Mouse (Mus musculus) kidney, postnatal 36 days (tissue): Measurements from ENCODE around the gene Pbxip1.
"Not testable (repeated sequence)": the region's sequence is repeated elsewhere in the genome, so short reads cannot be mapped to it uniquely, and the experiment has no call there.

Experiments used
- DNase-seq, 2 experiments: peaks; one replicate each; pipeline ENCODE4 v3.0.0; 2021 to 2022; ENCODE audit warnings: mixed read lengths in 2 of 2

Pbxip1 gene

DNA sequence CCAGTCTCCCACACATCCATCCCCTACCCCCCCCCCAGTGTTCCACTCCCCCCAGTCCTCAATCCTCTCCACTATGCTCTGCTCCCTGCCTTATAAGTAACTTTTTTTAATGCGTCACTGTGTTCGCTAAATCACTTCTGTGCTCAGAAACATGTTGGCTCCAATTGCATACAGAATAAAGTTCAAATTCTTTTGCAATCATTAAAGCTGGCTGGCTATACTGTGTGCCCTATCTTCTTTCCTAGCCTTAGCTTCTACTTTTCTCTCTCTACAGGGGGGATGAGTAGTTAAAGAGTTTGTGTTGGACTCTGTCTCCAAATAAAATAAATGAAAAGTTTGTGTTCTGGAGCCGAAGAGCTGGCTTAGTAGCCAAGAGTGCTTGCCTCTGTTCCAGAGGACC, 26.8 kb upstream of the Pbxip1 start:
- DNase-seq: no peak

DNA sequence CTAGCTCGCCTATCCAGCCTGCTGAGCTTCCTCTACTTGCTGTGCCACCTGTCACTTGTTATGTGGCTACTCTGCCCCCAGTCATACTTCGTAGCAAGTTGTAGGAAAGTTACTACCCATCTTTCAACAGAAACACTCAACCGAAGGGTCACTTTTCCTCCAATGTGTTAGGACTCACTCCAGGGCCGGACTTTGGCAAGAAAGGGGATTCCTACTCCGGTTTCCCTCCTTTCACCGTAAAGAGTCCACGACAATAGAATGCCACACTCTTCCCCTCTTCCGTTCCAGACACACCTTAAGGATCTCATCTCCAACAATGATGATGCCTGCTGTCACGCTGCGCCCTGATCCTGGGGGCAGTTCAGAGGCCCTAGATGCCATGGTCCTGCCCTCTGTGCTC, 25.6 kb upstream of the Pbxip1 start:
- DNase-seq: no peak

DNA sequence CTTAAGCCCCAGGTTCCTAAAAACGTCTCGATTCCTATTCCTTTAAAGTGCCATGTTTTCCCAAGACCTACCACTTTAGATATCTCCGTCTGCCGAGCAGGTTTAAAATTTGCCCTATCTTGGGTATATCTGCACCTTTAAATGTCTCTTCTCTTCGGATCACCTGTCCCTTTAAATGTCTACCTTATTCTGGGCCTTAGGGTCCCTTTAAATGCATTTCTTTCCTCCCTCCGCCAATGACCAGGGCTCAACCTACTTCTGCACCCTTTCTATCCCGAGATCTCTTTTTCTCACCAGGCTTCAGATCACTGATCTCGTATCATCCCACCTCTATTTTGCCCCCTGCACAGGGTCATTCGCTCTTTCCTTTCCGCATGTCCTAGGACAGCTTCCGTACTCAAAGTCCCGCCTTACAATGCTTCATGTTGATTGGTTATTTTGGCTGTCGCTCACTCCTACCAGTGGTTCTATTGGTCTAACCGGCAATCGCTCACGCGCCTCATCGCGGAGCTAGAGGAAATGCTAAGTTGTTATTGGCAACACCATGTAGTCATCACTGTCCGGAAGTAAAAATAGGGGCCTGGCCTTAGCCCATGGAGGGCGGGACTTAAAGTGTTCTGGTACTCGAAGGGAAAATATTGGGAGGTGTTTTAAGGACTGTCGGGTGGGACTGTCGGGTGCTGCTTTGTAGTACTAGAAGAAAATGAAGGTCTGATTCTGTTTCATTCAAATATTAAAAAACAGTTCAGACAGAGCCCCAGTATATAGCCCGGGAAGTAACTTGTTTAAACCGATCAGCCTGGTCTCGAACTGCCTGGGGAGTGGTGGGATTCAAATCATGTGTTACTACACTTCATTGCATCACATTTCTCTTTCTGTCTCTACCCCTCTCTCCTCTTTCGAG, 24.8 kb upstream of the Pbxip1 start, which contains the start of gene Flad1:
Gene Flad1 (minus strand): TSS at position 381 of the 904 bp plus-strand sequence.
- peak; percentile 96 to 99 for DNase-seq

- no peak for DNase-seq
Observed at GRCm38 (mm10) chr3:89416158-89416557, 20.3 kb upstream of the Pbxip1 start.

- no peak for DNase-seq
Observed at GRCm38 (mm10) chr3:89417131-89417530, 19.4 kb upstream of the Pbxip1 start.

- DNase-seq: no peak
Observed at GRCm38 (mm10) chr3:89417840-89418169, 18.7 kb upstream of the Pbxip1 start.

GRCm38 (mm10) chr3:89418170-89418860, 18.2 kb upstream of the Pbxip1 start, which contains the start of the genes Cks1b and Shc1:
Gene Cks1b (minus strand): TSS chr3:89418383.
Gene Shc1 (plus strand): TSS chr3:89418443.
- DNase-seq: peak; percentile 92 to 99

GRCm38 (mm10) chr3:89418861-89419250, 17.6 kb upstream of the Pbxip1 start:
- DNase-seq: peak; percentile 91 to 93

- peak; percentile 70 to 80 for DNase-seq
Observed at GRCm38 (mm10) chr3:89419571-89419970, 16.9 kb upstream of the Pbxip1 start.

DNA sequence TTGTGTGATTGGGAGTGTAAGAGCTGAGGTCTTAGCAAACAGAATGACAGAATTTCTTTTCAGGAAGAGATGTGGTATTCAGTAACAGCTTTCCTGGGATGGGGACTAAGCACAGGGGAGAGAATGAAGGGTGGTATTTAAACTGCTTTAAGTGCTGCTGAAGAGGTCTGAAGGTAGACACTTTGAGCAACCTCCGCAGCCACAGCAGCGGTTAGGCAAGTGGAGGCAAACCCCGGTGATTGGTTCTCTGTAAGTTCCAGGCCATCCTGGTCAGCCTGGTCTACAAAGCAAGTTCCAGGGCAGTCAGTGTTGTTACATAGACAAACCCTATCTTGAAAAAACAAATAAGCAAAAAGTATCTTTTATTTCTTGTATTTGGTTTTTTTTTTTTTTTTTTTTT, 16.5 kb upstream of the Pbxip1 start:
- DNase-seq: no peak

DNA sequence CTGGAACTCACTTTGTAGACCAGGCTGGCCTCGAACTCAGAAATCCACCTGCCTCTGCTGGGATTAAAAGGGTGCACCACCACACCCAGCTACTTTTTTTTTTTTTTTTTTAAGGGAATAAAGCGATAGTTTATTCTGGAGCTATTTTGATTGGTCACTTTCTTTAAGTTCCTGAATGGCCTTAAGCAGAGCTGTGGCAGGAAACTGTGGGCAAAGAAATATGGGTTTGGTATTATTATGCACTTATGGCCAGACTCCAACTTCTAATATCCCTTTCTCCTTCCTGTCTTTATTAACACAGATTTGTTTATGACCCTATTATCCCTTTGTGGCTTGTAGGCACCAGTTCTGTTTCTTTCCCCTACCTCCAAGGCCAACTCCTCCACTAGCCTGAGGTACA, 16.1 kb upstream of the Pbxip1 start:
- no peak for DNase-seq

GRCm38 (mm10) chr3:89421002-89421774, 15.3 kb upstream of the Pbxip1 start:
- DNase-seq: peak; percentile 78 to 85

GRCm38 (mm10) chr3:89421810-89422473, 14.6 kb upstream of the Pbxip1 start:
- peak in 1 of 2 experiments; percentile 26 for DNase-seq

GRCm38 (mm10) chr3:89422556-89423205, 13.8 kb upstream of the Pbxip1 start:
- no peak for DNase-seq

- DNase-seq: no peak
Observed at GRCm38 (mm10) chr3:89424416-89425140, 11.9 kb upstream of the Pbxip1 start.

- DNase-seq: no peak
Observed at GRCm38 (mm10) chr3:89425141-89425525, 11.4 kb upstream of the Pbxip1 start.

DNA sequence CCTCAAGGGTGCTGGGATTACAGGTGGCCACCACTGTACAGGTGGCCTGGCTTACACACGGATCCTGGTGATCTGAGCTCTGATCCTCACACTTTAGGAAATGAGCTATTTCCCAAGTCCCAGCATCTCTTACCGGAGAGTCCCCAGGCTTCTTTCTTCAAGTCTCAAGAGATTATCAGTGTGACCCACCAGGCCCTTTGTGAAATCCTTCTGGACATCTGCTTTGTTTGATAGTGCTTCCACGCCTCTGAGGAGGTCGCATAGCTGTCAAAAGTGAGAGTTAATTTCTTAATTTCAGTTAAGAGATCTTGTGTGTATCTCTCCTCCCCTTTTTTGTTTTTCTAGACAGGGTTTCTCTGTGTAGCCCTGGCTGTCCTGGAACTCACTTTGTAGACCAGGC, 10.6 kb upstream of the Pbxip1 start:
- DNase-seq: no peak

DNA sequence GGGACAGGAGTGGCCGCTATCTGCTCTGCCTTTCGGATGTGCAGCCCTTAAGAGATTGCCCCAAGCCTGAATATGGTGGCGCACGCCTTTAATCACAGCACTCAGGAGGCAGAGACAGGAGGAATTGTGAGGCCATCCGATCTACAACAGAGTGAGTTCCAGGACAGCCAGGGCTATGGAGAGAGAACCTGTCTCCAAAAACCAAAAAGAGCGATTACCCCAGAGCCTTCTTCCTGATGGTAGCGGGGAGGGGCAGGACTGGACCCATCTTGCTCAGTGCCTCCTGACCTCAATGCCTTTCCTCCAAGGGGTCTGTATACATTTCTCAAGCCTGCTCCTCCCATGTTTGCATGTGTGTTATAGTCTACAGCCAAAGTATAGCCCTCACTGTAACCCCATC, 7.5 kb upstream of the Pbxip1 start:
- DNase-seq: not testable (repeated sequence)

DNA sequence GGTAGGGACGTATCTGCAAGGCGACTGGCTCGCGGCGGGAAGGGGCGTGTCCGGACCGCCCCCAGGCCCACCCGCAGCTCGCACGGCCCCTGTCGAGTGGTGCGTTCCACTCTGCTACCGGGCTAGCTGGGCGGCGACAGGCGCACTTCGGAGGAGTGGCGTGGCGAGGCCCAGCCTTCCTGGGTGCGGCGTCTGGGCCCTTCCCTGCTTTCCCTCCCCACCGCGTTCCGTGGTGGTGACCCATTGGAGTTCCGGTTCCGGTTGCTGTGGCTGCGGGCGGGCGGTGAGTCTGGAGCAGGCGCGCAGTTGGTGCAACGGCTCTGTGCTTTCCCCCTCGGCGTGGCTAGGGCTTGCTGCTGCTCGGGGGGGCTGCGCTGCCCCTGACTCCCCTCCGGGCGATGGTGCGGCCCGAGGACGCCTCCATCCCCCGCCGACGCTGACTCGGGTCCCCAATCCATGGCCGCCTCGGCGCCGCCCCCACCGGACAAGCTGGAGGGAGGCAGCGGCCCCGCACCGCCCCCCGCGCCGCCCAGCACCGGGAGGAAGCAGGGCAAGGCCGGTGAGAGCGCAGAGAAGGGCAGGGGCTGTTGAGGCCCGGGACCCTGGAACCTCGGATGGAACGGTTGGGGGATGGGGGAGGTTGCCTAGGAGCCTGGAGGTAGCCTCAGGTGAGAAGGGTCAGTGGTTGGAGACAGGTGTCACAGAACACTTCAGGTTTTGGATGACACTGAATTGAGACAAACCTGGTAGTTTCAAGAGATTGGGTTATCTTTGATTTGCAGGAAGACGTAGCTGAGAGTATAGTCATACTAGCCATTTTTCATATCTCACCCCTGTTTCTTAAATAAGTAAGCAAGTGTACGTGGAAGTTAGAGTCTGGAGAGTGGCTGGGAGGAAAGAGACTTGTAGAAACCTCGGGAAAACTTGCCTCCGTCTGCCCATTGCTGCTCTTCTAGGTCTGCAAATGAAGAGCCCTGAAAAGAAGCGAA, 6.0 kb upstream of the Pbxip1 start, which contains the start of gene Pygo2:
Gene Pygo2 (plus strand): TSS at position 44 of the 989 bp plus-strand sequence.
- peak; percentile 97 to 98 for DNase-seq

GRCm38 (mm10) chr3:89432606-89433005, 3.9 kb upstream of the Pbxip1 start:
- DNase-seq: no peak
